Mouse (Mus musculus) testis, adult 2 months (tissue): ENCODE results near the gene Bach2.

Experiments used
- CTCF ChIP-seq: fragments of 200-500 bp; IDR thresholded peaks from 2 replicates; pipeline ENCODE4 v1.5.1; 2012; ENCODE audit warnings: low read depth, mild to moderate bottlenecking, inconsistent platforms, low read length, moderate library complexity; ENCODE audit not compliant: control insufficient read depth, insufficient read depth, insufficient replicate concordance
- POLR2A ChIP-seq: fragments of 200-500 bp; IDR thresholded peaks from 2 replicates; pipeline ENCODE4 v1.6.1; 2012; ENCODE audit warnings: low read depth, mild to moderate bottlenecking, inconsistent platforms, low read length, moderate library complexity; ENCODE audit not compliant: control insufficient read depth

- no peak for TF ChIP-seq CTCF
- no peak for TF ChIP-seq POLR2A
Measured at GRCm38 (mm10) chr4:32247463-32248113, 9.0 kb downstream of the Bach2 start.
